ENCODE assay signal across 7 mouse cellular contexts in the genomic region with DNA sequence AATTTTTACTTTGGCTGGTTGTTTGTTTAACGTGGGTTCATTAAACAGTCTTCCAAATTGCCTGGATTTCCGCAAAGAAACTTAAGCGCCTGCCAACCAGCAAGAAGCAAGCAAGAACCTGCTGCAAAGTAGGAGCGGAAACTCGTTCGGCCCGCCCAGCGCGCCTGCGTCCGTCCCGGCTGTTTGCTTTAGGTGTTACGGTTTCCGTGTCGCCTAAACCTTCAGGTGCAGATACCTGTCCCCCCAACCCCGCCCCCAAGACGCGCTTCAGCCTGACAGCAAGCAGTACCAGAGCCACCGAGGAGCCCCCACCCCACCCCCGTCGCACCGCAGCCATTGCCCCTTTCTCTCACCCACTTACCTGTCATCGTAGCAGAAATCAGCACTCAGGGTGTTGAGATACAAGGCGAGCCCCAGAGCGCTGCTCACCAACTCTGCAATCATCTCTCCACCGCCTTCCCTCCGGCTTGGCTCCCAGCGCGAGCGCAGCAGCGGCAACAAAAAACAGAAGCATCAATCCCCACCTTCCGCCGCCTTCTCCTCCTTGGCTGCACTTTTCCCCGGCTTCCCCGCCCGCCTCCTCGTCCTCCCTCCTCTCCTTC. TPM values are rescaled to one million over a fixed set of nuclear protein-coding genes. Genes with fewer than 3 reads are reported as not detected.
DNase-seq lines count a peak whose midpoint lies in the region; ATAC-seq and TF ChIP-seq lines count a peak whose summit lies in the region.

No protein-coding gene starts in this region.

- H3K36me3 ChIP-seq in liver, embryonic 13.5 days: no peaks in the 10 kb centered on the region
- no peaks in the 10 kb centered on the region for H3K36me3 ChIP-seq in myocyte (ENCODE audit: control insufficient read depth, insufficient read depth)

- no peak overlapping the region for H3ac ChIP-seq in myocyte (ENCODE audit: control insufficient read depth, insufficient read length)

- peak; percentile 0 for ATAC-seq in granulocyte monocyte progenitor cell, adult 5-6 weeks (replicated peaks; ENCODE audit: poor library complexity, severe bottlenecking)
- ATAC-seq in liver, embryonic 13.5 days (ENCODE audit: low read depth): no peak

- no peak for TF ChIP-seq POLR2A in myocyte (IDR thresholded peaks at IDR 0.05; ENCODE audit: insufficient read length, low read depth)

- peak; percentile 21 to 30 for DNase-seq in adrenal gland, adult 18-20 months (ENCODE audit: low spot score in 2 of 2)
- peak; percentile 80 to 84 for DNase-seq in cerebellum, postnatal 25 days
- peak; percentile 6 for DNase-seq in kidney, adult 11 months
- DNase-seq in liver, embryonic 13.5 days: peak; percentile 21
- peak; percentile 8 to 29 for DNase-seq in thymus, postnatal 10 days (ENCODE audit: low spot score in 2 of 2)

- peaks cover 22% of the 10 kb centered on the region for H3K4me1 ChIP-seq in liver, embryonic 13.5 days (replicated peaks)

- H3K9me3 ChIP-seq in liver, embryonic 13.5 days (replicated peaks): no peaks in the 10 kb centered on the region

- H3K79me2 ChIP-seq in myocyte (ENCODE audit: control insufficient read depth, insufficient read depth): no peaks in the 10 kb centered on the region

- no peak overlapping the region for H3K27ac ChIP-seq in liver, embryonic 13.5 days

- under 1% methylated on average over 35 of the region's 37 CpGs for WGBS in liver, embryonic 13.5 days (ENCODE audit: insufficient replicate concordance)

- H3K4me3 ChIP-seq in liver, embryonic 13.5 days (replicated peaks): peak overlapping the region; percentile 72
- H3K4me3 ChIP-seq in myocyte: peak overlapping the region; percentile 43

- peak overlapping the region; percentile 97 for H3K4me2 ChIP-seq in liver, embryonic 13.5 days
- H3K4me2 ChIP-seq in myocyte (ENCODE audit: low read depth): peak overlapping the region; percentile 97

- peaks cover 19% of the 10 kb centered on the region; the same call in 1 of the 2 replicates for H3K27me3 ChIP-seq in liver, embryonic 13.5 days
- no peaks in the 10 kb centered on the region for H3K27me3 ChIP-seq in myocyte (ENCODE audit: control insufficient read depth, insufficient read depth, insufficient read length)

- peak overlapping the region; percentile 73 for H3K9ac ChIP-seq in liver, embryonic 13.5 days

TF ChIP-seq in myocyte, 11 proteins besides CTCF, POLR2A, EP300 and RAD21:
- TF ChIP-seq SRF (IDR thresholded peaks at IDR 0.05; ENCODE audit: control insufficient read depth, insufficient read length, low read depth): no peak
- TF ChIP-seq MYOD1 (IDR thresholded peaks at IDR 0.05; ENCODE audit: control insufficient read depth in 1 of 3, insufficient read length in 2 of 3, low read depth in 2 of 3): no peak
- TF ChIP-seq MAX (IDR thresholded peaks at IDR 0.05; ENCODE audit: low read depth): no peak

RNA-seq across cellular contexts. Expression of a gene that starts 0.8 kb away (rescaled TPM):
- 1 to 10 TPM; 3.0 to 5.2 TPM for total RNA-seq in adrenal gland, adult 18-20 months (2021)
- total RNA-seq in granulocyte monocyte progenitor cell, adult 5-6 weeks (2014; fragmentation: Nextera tagmentation): 1.6 and 3.9 TPM in 2 replicates
- 0.73 and 0.82 TPM in 2 replicates for total RNA-seq in granulocyte monocyte progenitor cell, adult 5-6 weeks (2017)
- 0.58 and 0.95 TPM in 2 replicates for polyA plus RNA-seq in liver, embryonic 13.5 days (2015; fragmentation: Nextera tagmentation; extraction: Ambion mirVana)
- polyA plus RNA-seq in myocyte (2012; fragmentation: generic; extraction: Trizol): 0.97 TPM

Comparison
In these comparisons a context has a peak if more than half of its experiments do, and no peak if none do; other contexts are left out.
1. DNase-seq: peak in every context shown above with its lines; median percentile 82 in cerebellum, postnatal 25 days; 26 in adrenal gland, adult 18-20 months; 21 in liver, embryonic 13.5 days; 18 in thymus, postnatal 10 days; 6 in kidney, adult 11 months.